Mouse (Mus musculus): ENCODE measurements around the gene Mbnl1.

- TF ChIP-seq CTCF (conservative IDR thresholded peaks at IDR 0.05 in 1 of 2, IDR thresholded peaks at IDR 0.05 in 1 of 2; ENCODE audit: low read depth in 2 of 2, low read length in 2 of 2) (no peak), ZC3H11A (IDR thresholded peaks at IDR 0.05; ENCODE audit: low read depth, low read length) (no peak), RCOR1 (conservative IDR thresholded peaks at IDR 0.05; ENCODE audit: low read depth, low read length) (no peak), POLR2A (IDR thresholded peaks at IDR 0.05; ENCODE audit: low read depth, low read length) (no peak), CHD2 (IDR thresholded peaks at IDR 0.05; ENCODE audit: low read length) (no peak), ELF1 (IDR thresholded peaks at IDR 0.05; ENCODE audit: low read depth, low read length) (no peak), GABPA (IDR thresholded peaks at IDR 0.05; ENCODE audit: insufficient replicate concordance, low read depth, low read length) (no peak), EP300 (IDR thresholded peaks at IDR 0.05; ENCODE audit: low read length) (no peak), USF1 (IDR thresholded peaks at IDR 0.05; ENCODE audit: low read depth, low read length) (no peak), NELFE (IDR thresholded peaks at IDR 0.05; ENCODE audit: low read depth, low read length) (no peak), SIN3A (IDR thresholded peaks at IDR 0.05; ENCODE audit: low read length) (no peak)
Measured at GRCm38 (mm10) chr3:60648293-60648692, 175.7 kb downstream of the Mbnl1 start.

Data from CH12.LX (cell line).